Mouse (Mus musculus): Measurements from ENCODE around the gene Dact2. TPM values are rescaled to one million over a fixed set of nuclear protein-coding genes. Genes with fewer than 3 reads are reported as not detected.

Dact2 gene
- total and polyA plus RNA-seq, 2 experiments from 2014 or later = 2.1 to 10.8 TPM

- Histone ChIP-seq H3K36me3 (ENCODE audit: insufficient read depth) (no peaks in the 10 kb centered on the region), H3K27ac (ENCODE audit: low read depth, low read length) (no peak overlapping the region), H3K27me3 (ENCODE audit: insufficient read depth, low read length) (no peaks in the 10 kb centered on the region), H3K4me3 (ENCODE audit: low read depth, low read length) (no peak overlapping the region), H3K9me3 (ENCODE audit: low read length) (no peaks in the 10 kb centered on the region), H3K4me2 (ENCODE audit: low read depth) (no peak overlapping the region), H3K4me1 (ENCODE audit: insufficient read depth) (no peaks in the 10 kb centered on the region), H3K9ac (no peak overlapping the region)
- DNase-seq (no peak), ATAC-seq (no peak)
- no peak for TF ChIP-seq CTCF (IDR thresholded peaks at IDR 0.05; ENCODE audit: low read depth)
- 90% methylated on average over 4 of the region's 4 CpGs for WGBS
Measured at GRCm38 (mm10) chr17:14228381-14228780, 24.3 kb upstream of the Dact2 start.

DNA sequence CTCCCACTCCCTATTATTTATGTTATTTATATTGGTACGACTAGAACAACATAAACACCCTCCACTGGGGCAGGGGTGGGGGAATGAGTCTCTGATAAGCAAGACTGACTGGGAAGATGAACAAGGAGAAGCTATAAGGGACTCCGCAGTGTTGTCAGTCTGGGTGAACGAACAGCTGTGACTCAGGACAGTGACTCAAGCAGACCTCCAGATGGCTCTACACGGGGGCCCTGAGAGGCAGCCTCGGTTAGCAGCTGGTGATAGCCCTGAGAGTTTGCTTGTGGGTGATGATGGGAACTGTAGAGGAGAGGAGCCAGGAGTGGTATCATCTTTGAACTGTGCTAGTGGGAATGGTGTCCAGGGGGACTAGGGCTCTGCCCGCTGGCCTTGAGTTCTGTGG lies 23.5 kb upstream of the Dact2 start:
- no peak overlapping the region for H3K4me2 ChIP-seq (ENCODE audit: low read depth)
- no peak for TF ChIP-seq CTCF (IDR thresholded peaks at IDR 0.05; ENCODE audit: low read depth)
- no peak overlapping the region for H3K27ac ChIP-seq (ENCODE audit: low read depth, low read length)
- DNase-seq (no peak), ATAC-seq (no peak)
- H3K27me3 ChIP-seq (ENCODE audit: insufficient read depth, low read length) = no peaks in the 10 kb centered on the region
- H3K9me3 ChIP-seq (ENCODE audit: low read length) = no peaks in the 10 kb centered on the region
- no peaks in the 10 kb centered on the region for H3K4me1 ChIP-seq (ENCODE audit: insufficient read depth)
- WGBS = 54% methylated on average over 6 of the region's 6 CpGs
- H3K4me3 ChIP-seq (ENCODE audit: low read depth, low read length) = no peak overlapping the region
- H3K36me3 ChIP-seq (ENCODE audit: insufficient read depth) = no peaks in the 10 kb centered on the region
- no peak overlapping the region for H3K9ac ChIP-seq

GRCm38 (mm10) chr17:14226778-14227177 lies 22.7 kb upstream of the Dact2 start:
- WGBS = 42% methylated on average over 4 of the region's 4 CpGs
- H3K36me3 ChIP-seq (ENCODE audit: insufficient read depth) = no peaks in the 10 kb centered on the region
- no peak overlapping the region for H3K4me3 ChIP-seq (ENCODE audit: low read depth, low read length)
- no peak overlapping the region; the same call in 1 of the 2 replicates for H3K4me2 ChIP-seq (ENCODE audit: low read depth)
- H3K9me3 ChIP-seq (ENCODE audit: low read length) = no peaks in the 10 kb centered on the region
- H3K4me1 ChIP-seq (ENCODE audit: insufficient read depth) = no peaks in the 10 kb centered on the region
- H3K27me3 ChIP-seq (ENCODE audit: insufficient read depth, low read length) = no peaks in the 10 kb centered on the region
- ATAC-seq (peak; percentile 68), DNase-seq (no peak)
- no peak overlapping the region for H3K27ac ChIP-seq (ENCODE audit: low read depth, low read length)
- no peak overlapping the region for H3K9ac ChIP-seq
- TF ChIP-seq CTCF (IDR thresholded peaks at IDR 0.05; ENCODE audit: low read depth) = no peak

- Histone ChIP-seq H3K9ac (no peak overlapping the region), H3K9me3 (ENCODE audit: low read length) (no peaks in the 10 kb centered on the region), H3K4me1 (ENCODE audit: insufficient read depth) (no peaks in the 10 kb centered on the region), H3K4me3 (ENCODE audit: low read depth, low read length) (no peak overlapping the region), H3K4me2 (ENCODE audit: low read depth) (no peak overlapping the region), H3K27me3 (ENCODE audit: insufficient read depth, low read length) (no peaks in the 10 kb centered on the region), H3K27ac (ENCODE audit: low read depth, low read length) (no peak overlapping the region), H3K36me3 (ENCODE audit: insufficient read depth) (no peaks in the 10 kb centered on the region)
- no peak for TF ChIP-seq CTCF (IDR thresholded peaks at IDR 0.05; ENCODE audit: low read depth)
- ATAC-seq = no peak
- no peak for DNase-seq
- 78% methylated on average over 9 of the region's 9 CpGs for WGBS
Measured at GRCm38 (mm10) chr17:14225982-14226652, 22.0 kb upstream of the Dact2 start.

DNA sequence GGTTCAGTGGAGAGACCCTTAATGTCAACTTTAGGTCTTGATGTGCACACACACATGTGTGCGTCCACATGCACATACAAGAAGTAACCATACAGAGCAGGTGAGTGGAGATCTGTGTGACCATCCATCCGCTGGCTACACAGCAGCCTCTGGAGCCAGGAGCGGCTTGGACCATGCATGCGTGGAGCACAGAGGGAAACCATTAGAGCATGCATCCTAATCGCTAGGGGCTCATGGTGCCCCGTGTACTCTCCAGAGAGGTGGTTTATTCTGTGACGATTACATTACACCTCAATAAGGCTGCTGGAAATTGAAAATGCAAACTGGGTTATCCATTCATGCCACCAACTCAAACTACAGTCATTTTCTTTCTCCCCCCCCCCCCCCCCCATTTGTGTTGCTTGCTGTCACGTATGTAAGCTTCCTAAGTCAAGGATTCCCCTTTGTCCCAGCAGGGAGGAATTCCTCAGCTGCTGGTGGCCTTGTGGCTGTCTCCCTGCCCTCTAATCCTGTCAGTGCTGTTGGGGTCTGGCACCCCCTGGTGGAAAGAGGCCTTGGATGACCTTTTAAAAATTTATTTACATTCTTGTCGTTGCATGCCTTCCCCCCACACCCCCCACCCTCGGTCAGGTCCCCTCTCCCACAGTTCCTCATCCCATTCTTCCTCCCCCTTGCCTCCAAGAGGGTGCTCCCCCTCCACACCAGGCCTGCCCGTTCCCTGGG lies 17.9 kb upstream of the Dact2 start:
- Histone ChIP-seq H3K4me3 (ENCODE audit: low read depth, low read length) (no peak overlapping the region), H3K4me2 (ENCODE audit: low read depth) (no peak overlapping the region), H3K4me1 (ENCODE audit: insufficient read depth) (no peaks in the 10 kb centered on the region), H3K9me3 (ENCODE audit: low read length) (no peaks in the 10 kb centered on the region), H3K9ac (no peak overlapping the region), H3K27ac (ENCODE audit: low read depth, low read length) (no peak overlapping the region), H3K27me3 (ENCODE audit: insufficient read depth, low read length) (no peaks in the 10 kb centered on the region), H3K36me3 (ENCODE audit: insufficient read depth) (no peaks in the 10 kb centered on the region)
- WGBS = 25% methylated on average over 11 of the region's 11 CpGs
- TF ChIP-seq CTCF (IDR thresholded peaks at IDR 0.05; ENCODE audit: low read depth) = peak; percentile 43; the same call in 1 of the 2 replicates
- ATAC-seq (no peak), DNase-seq (no peak)

- no peak overlapping the region for H3K9ac ChIP-seq
- WGBS = 61% methylated on average over 7 of the region's 7 CpGs
- H3K27ac ChIP-seq (ENCODE audit: low read depth, low read length) = no peak overlapping the region
- ATAC-seq = peak; percentile 51
- DNase-seq = peak; percentile 82
- H3K9me3 ChIP-seq (ENCODE audit: low read length) = no peaks in the 10 kb centered on the region
- no peak overlapping the region for H3K4me3 ChIP-seq (ENCODE audit: low read depth, low read length)
- H3K36me3 ChIP-seq (ENCODE audit: insufficient read depth) = no peaks in the 10 kb centered on the region
- no peaks in the 10 kb centered on the region for H3K27me3 ChIP-seq (ENCODE audit: insufficient read depth, low read length)
- no peaks in the 10 kb centered on the region for H3K4me1 ChIP-seq (ENCODE audit: insufficient read depth)
- peak; percentile 81 for TF ChIP-seq CTCF (IDR thresholded peaks at IDR 0.05; ENCODE audit: low read depth)
- no peak overlapping the region for H3K4me2 ChIP-seq (ENCODE audit: low read depth)
Measured at GRCm38 (mm10) chr17:14220606-14221202, 16.6 kb upstream of the Dact2 start.

GRCm38 (mm10) chr17:14213976-14214529 lies 9.9 kb upstream of the Dact2 start:
- no peak for DNase-seq
- WGBS = 73% methylated on average over 3 of the region's 3 CpGs
- H3K27me3 ChIP-seq (ENCODE audit: insufficient read depth, low read length) = no peaks in the 10 kb centered on the region
- no peaks in the 10 kb centered on the region for H3K4me1 ChIP-seq (ENCODE audit: insufficient read depth)
- no peak for TF ChIP-seq CTCF (IDR thresholded peaks at IDR 0.05; ENCODE audit: low read depth)
- no peak for ATAC-seq
- H3K9ac ChIP-seq = no peak overlapping the region
- H3K4me2 ChIP-seq (ENCODE audit: low read depth) = no peak overlapping the region
- H3K4me3 ChIP-seq (ENCODE audit: low read depth, low read length) = no peak overlapping the region
- no peak overlapping the region for H3K27ac ChIP-seq (ENCODE audit: low read depth, low read length)
- H3K9me3 ChIP-seq (ENCODE audit: low read length) = no peaks in the 10 kb centered on the region
- no peaks in the 10 kb centered on the region for H3K36me3 ChIP-seq (ENCODE audit: insufficient read depth)

All from forebrain, postnatal 0 days (tissue).